Mouse (Mus musculus): ENCODE results near the gene Lamtor3. TPM values are rescaled to one million over a fixed set of nuclear protein-coding genes. Genes with fewer than 3 reads are reported as not detected.
"Not testable (repeated sequence)": the region's sequence is repeated elsewhere in the genome, so short reads cannot be mapped to it uniquely, and the experiment has no call there.

Lamtor3 gene
- polyA plus RNA-seq, 1 experiment from 2014 or later = 103 TPM

- WGBS = 38% methylated on average over 5 of the region's 5 CpGs
- H3K27ac ChIP-seq (replicated peaks) = no peak overlapping the region; the same call in 1 of the 2 replicates
- H3K9me3 ChIP-seq = no peaks in the 10 kb centered on the region
- no peaks in the 10 kb centered on the region for H3K36me3 ChIP-seq
- H3K4me2 ChIP-seq (replicated peaks) = no peak overlapping the region
- ATAC-seq (ENCODE audit: low FRiP score, low read depth) = no peak
- no peaks in the 10 kb centered on the region for H3K27me3 ChIP-seq
- H3K9ac ChIP-seq (replicated peaks) = no peak overlapping the region
- peaks cover 9% of the 10 kb centered on the region; the same call in 1 of the 2 replicates for H3K4me1 ChIP-seq
- no peak overlapping the region for H3K4me3 ChIP-seq
Observed at GRCm38 (mm10) chr3:137935570-137936525, 17.5 kb downstream of the Lamtor3 start.

GRCm38 (mm10) chr3:137936541-137936940, 18.2 kb downstream of the Lamtor3 start:
- Histone ChIP-seq H3K27ac (replicated peaks) (no peak overlapping the region; the same call in 1 of the 2 replicates), H3K4me3 (no peak overlapping the region), H3K27me3 (no peaks in the 10 kb centered on the region), H3K9ac (replicated peaks) (no peak overlapping the region), H3K9me3 (no peaks in the 10 kb centered on the region), H3K36me3 (no peaks in the 10 kb centered on the region), H3K4me1 (peaks cover 9% of the 10 kb centered on the region; the same call in 1 of the 2 replicates), H3K4me2 (replicated peaks) (no peak overlapping the region)
- WGBS = 24% methylated on average over 6 of the region's 6 CpGs
- no peak for ATAC-seq (ENCODE audit: low FRiP score, low read depth)

GRCm38 (mm10) chr3:137938608-137939007, 20.3 kb downstream of the Lamtor3 start:
- H3K4me2 ChIP-seq (replicated peaks) = no peak overlapping the region
- H3K4me3 ChIP-seq = no peak overlapping the region
- H3K27ac ChIP-seq (replicated peaks) = no peak overlapping the region

GRCm38 (mm10) chr3:137940757-137941156, 22.5 kb downstream of the Lamtor3 start:
- Histone ChIP-seq H3K9me3 (no peaks in the 10 kb centered on the region), H3K9ac (replicated peaks) (no peak overlapping the region), H3K36me3 (no peaks in the 10 kb centered on the region), H3K27me3 (no peaks in the 10 kb centered on the region), H3K4me1 (peaks cover 6% of the 10 kb centered on the region; the same call in 1 of the 2 replicates), H3K4me3 (no peak overlapping the region), H3K4me2 (replicated peaks) (no peak overlapping the region), H3K27ac (replicated peaks) (no peak overlapping the region)
- no peak for ATAC-seq (ENCODE audit: low FRiP score, low read depth)
- WGBS = 81% methylated on average over 4 of the region's 4 CpGs

More at GRCm38 (mm10) chr3:137938608-137939007, 20.3 kb downstream of the Lamtor3 start:
- 39% methylated on average over 6 of the region's 6 CpGs for WGBS
- Histone ChIP-seq H3K36me3 (no peaks in the 10 kb centered on the region), H3K9ac (replicated peaks) (no peak overlapping the region), H3K27me3 (no peaks in the 10 kb centered on the region), H3K9me3 (no peaks in the 10 kb centered on the region), H3K4me1 (peaks cover 9% of the 10 kb centered on the region; the same call in 1 of the 2 replicates)
- ATAC-seq (ENCODE audit: low FRiP score, low read depth) = peak; percentile 73; the same call in 1 of the 2 replicates

GRCm38 (mm10) chr3:137941555-137941954, 23.2 kb downstream of the Lamtor3 start:
- H3K9me3 ChIP-seq = no peaks in the 10 kb centered on the region
- no peak overlapping the region for H3K4me3 ChIP-seq
- H3K4me1 ChIP-seq = peaks cover 4% of the 10 kb centered on the region; the same call in 1 of the 2 replicates
- no peak for ATAC-seq (ENCODE audit: low FRiP score, low read depth)
- H3K9ac ChIP-seq (replicated peaks) = no peak overlapping the region
- H3K27ac ChIP-seq (replicated peaks) = no peak overlapping the region
- no peaks in the 10 kb centered on the region for H3K36me3 ChIP-seq
- H3K27me3 ChIP-seq = no peaks in the 10 kb centered on the region
- H3K4me2 ChIP-seq (replicated peaks) = no peak overlapping the region

GRCm38 (mm10) chr3:137942098-137942622, 23.9 kb downstream of the Lamtor3 start:
- no peak overlapping the region for H3K9ac ChIP-seq (replicated peaks)
- ATAC-seq (ENCODE audit: low FRiP score, low read depth) = no peak
- WGBS = 91% methylated on average over 12 of the region's 12 CpGs

GRCm38 (mm10) chr3:137943737-137944154, 25.4 kb downstream of the Lamtor3 start:
- Histone ChIP-seq H3K4me2 (replicated peaks) (no peak overlapping the region), H3K27me3 (no peaks in the 10 kb centered on the region), H3K9ac (replicated peaks) (no peak overlapping the region), H3K9me3 (no peaks in the 10 kb centered on the region), H3K4me1 (no peaks in the 10 kb centered on the region), H3K36me3 (no peaks in the 10 kb centered on the region), H3K27ac (replicated peaks) (no peak overlapping the region), H3K4me3 (no peak overlapping the region)
- ATAC-seq (ENCODE audit: low FRiP score, low read depth) = no peak
- 91% methylated on average over 6 of the region's 6 CpGs for WGBS

More at GRCm38 (mm10) chr3:137942098-137942622, 23.9 kb downstream of the Lamtor3 start:
- no peaks in the 10 kb centered on the region for H3K27me3 ChIP-seq
- no peaks in the 10 kb centered on the region for H3K9me3 ChIP-seq
- H3K4me2 ChIP-seq (replicated peaks) = no peak overlapping the region
- no peaks in the 10 kb centered on the region for H3K4me1 ChIP-seq
- H3K36me3 ChIP-seq = no peaks in the 10 kb centered on the region
- H3K4me3 ChIP-seq = no peak overlapping the region
- H3K27ac ChIP-seq (replicated peaks) = no peak overlapping the region

GRCm38 (mm10) chr3:137946827-137947226, 28.5 kb downstream of the Lamtor3 start:
- Histone ChIP-seq H3K4me1 (no peaks in the 10 kb centered on the region), H3K4me2 (replicated peaks) (no peak overlapping the region), H3K36me3 (no peaks in the 10 kb centered on the region), H3K4me3 (no peak overlapping the region), H3K27me3 (no peaks in the 10 kb centered on the region), H3K9ac (replicated peaks) (no peak overlapping the region), H3K27ac (replicated peaks) (no peak overlapping the region), H3K9me3 (no peaks in the 10 kb centered on the region)
- no peak for ATAC-seq (ENCODE audit: low FRiP score, low read depth)
- WGBS = 87% methylated on average over 3 of the region's 3 CpGs

- Histone ChIP-seq H3K9me3 (no peaks in the 10 kb centered on the region), H3K4me1 (no peaks in the 10 kb centered on the region; the same call in 1 of the 2 replicates), H3K36me3 (no peaks in the 10 kb centered on the region), H3K27me3 (no peaks in the 10 kb centered on the region), H3K4me3 (no peak overlapping the region), H3K4me2 (replicated peaks) (no peak overlapping the region), H3K9ac (replicated peaks) (no peak overlapping the region), H3K27ac (replicated peaks) (no peak overlapping the region)
- no peak for ATAC-seq (ENCODE audit: low FRiP score, low read depth)
- WGBS = 83% methylated on average over 4 of the region's 4 CpGs
Observed at GRCm38 (mm10) chr3:137947525-137947924, 29.2 kb downstream of the Lamtor3 start.

- 83% methylated on average over 10 of the region's 10 CpGs for WGBS
- no peaks in the 10 kb centered on the region for H3K36me3 ChIP-seq
- H3K27me3 ChIP-seq = no peaks in the 10 kb centered on the region
- peaks cover 9% of the 10 kb centered on the region; the same call in 1 of the 2 replicates for H3K4me1 ChIP-seq
- no peak for ATAC-seq (ENCODE audit: low FRiP score, low read depth)
- no peak overlapping the region for H3K27ac ChIP-seq (replicated peaks)
- no peak overlapping the region for H3K4me2 ChIP-seq (replicated peaks)
- no peak overlapping the region for H3K4me3 ChIP-seq
- H3K9me3 ChIP-seq = no peaks in the 10 kb centered on the region
- no peak overlapping the region for H3K9ac ChIP-seq (replicated peaks)
Observed at GRCm38 (mm10) chr3:137950191-137950885, 32.0 kb downstream of the Lamtor3 start.

- H3K4me1 ChIP-seq; H3K9me3 ChIP-seq; H3K4me2 ChIP-seq (replicated peaks); H3K4me3 ChIP-seq; H3K27me3 ChIP-seq; ATAC-seq (ENCODE audit: low FRiP score, low read depth); H3K27ac ChIP-seq (replicated peaks); H3K36me3 ChIP-seq; H3K9ac ChIP-seq (replicated peaks): not testable (repeated sequence)
- WGBS = 88% methylated on average over 3 of the region's 3 CpGs
Observed at GRCm38 (mm10) chr3:137951302-137951701, 33.0 kb downstream of the Lamtor3 start.

Data from midbrain, embryonic 12.5 days (tissue).